Mouse (Mus musculus) intestine, embryonic 15.5 days (tissue): ENCODE measurements around the gene Dynlt1c. TPM values are rescaled to one million over a fixed set of nuclear protein-coding genes. Genes with fewer than 3 reads are reported as not detected.
"Not testable (repeated sequence)": the region's sequence is repeated elsewhere in the genome, so short reads cannot be mapped to it uniquely, and the experiment has no call there.

Experiments used
- ATAC-seq: fragments of 200-750 bp; cut with Nextera tagmentation; 2 replicates; pipeline ENCODE4 v1.8.0; 2017; ENCODE audit warnings: moderate TSS enrichment, moderate library complexity
- H3K27ac ChIP-seq: fragments of 300-500 bp; sonication (generic); 2 replicates; pipeline ENCODE4 v1.5.1; 2015; ENCODE audit warnings: mild to moderate bottlenecking, inconsistent platforms
- H3K27me3 ChIP-seq: fragments of 300-500 bp; sonication (generic); replicated peaks from 2 replicates; pipeline ENCODE4 v1.6.1; 2015; ENCODE audit warnings: inconsistent platforms
- H3K36me3 ChIP-seq: fragments of 300-500 bp; sonication (generic); 2 replicates; pipeline ENCODE4 v1.6.1; 2015; ENCODE audit warnings: inconsistent platforms
- H3K4me1 ChIP-seq: fragments of 300-500 bp; sonication (generic); replicated peaks from 2 replicates; pipeline ENCODE4 v1.6.1; 2015; ENCODE audit warnings: inconsistent platforms
- H3K4me2 ChIP-seq: fragments of 300-500 bp; sonication (generic); replicated peaks from 2 replicates; pipeline ENCODE4 v1.6.1; 2015; ENCODE audit warnings: mild to moderate bottlenecking, inconsistent platforms
- H3K4me3 ChIP-seq: fragments of 300-500 bp; sonication (generic); replicated peaks from 2 replicates; pipeline ENCODE4 v1.5.1; 2015; ENCODE audit warnings: inconsistent platforms
- H3K9ac ChIP-seq: fragments of 300-500 bp; sonication (generic); 2 replicates; pipeline ENCODE4 v1.6.1; 2015; ENCODE audit warnings: inconsistent platforms
- H3K9me3 ChIP-seq: fragments of 300-500 bp; sonication (generic); 2 replicates; pipeline ENCODE4 v1.6.1; 2016; ENCODE audit warnings: inconsistent platforms
- WGBS: fragments of 180-500 bp; shearing (Covaris S2); methylation state at CpG from one replicate; pipeline ENCODE4 v1.1.7; 2015; 5-methylcytosine and 5-hydroxymethylcytosine counted together
- polyA plus RNA-seq: library from polyadenylated mRNA; unstranded; fragments of >200 nt; fragmentation: Nextera tagmentation; extraction: Ambion mirVana; gene quantifications from 2 replicates; pipeline ENCODE4 v1.2.1, GENCODE M21; 2015

Gene Dynlt1c
- 30.2 and 38.1 TPM in 2 replicates for polyA plus RNA-seq

DNA sequence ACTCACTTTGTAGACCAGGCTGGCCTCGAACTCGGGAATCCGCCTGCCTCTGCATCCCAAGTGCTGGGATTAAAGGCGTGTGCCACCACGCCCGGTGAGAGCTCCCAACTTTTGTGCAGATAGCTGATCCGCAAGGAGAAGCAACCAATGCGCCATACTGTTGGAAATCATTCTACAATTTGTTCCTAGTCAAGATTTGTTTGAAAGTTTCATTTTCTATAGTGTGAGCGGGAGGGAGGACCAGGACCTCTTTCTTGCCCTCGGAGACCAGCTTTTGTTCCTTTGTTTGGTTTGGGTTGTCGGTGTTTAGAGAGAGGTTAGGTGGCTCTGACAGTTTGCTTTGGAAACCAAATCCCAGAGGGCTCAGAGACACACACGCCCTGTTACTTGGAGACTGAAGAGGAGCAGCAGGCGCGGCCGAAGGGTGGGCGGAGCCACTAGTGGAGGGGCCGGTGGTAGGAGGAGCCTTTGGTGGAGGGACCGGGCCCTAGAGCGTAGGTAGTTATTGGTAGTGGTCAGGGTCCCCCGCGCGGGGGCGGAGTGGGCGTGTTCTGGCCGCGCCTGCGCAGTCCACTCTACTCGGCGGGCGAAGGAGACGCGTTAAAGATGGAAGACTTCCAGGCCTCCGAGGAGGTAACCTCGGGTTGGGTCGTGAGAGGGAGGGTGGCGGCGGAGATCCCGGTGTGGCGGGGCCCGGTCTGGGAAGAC is at the start of gene Dynlt1c:
Gene Dynlt1c (plus strand): TSS at position 468 of the 708 bp plus-strand sequence.
- H3K9me3 ChIP-seq, H3K4me1 ChIP-seq, H3K36me3 ChIP-seq, H3K27me3 ChIP-seq, H3K9ac ChIP-seq: not testable (repeated sequence)
- peak within 1 kb of the TSS; percentile 29; the same call in 1 of the 2 replicates for H3K4me3 ChIP-seq
- H3K4me2 ChIP-seq: peak within 1 kb of the TSS; percentile 46; the same call in 1 of the 2 replicates
- 0 out of 2 replicates have a peak within 1 kb of the TSS, but pooled peaks have one; percentile 58 for H3K27ac ChIP-seq
- peak; percentile 98 for ATAC-seq
- WGBS: 10% methylated on average over 31 of the region's 40 CpGs

DNA sequence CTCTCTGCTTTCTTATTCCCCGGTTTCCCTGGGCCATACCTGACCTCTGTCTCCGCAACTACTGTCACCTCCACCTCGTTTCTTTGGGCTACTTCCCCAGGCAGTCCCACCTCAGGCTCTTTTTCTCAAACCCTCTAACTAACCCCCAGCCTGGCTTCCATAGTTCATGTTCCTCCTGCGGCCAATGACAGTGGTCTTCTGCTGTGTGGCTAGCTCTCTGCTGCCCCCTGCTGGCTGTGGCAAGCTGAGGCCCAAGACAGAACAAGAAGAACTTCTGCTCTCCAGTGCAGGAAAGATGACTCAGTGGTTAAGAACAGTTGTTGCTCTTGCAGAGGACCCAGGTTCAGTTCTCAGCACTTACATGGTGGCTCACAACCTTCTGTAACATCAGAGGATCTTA is 47.7 kb upstream of the Dynlt1c start:
- peak; percentile 76 for ATAC-seq
- not testable (repeated sequence) for H3K9me3 ChIP-seq, H3K4me2 ChIP-seq, H3K9ac ChIP-seq, H3K27ac ChIP-seq, H3K4me3 ChIP-seq, H3K27me3 ChIP-seq, H3K36me3 ChIP-seq, H3K4me1 ChIP-seq
- no CpG with 5 or more reads among the region's 4 CpGs for WGBS

- not testable (repeated sequence) for ATAC-seq, H3K4me3 ChIP-seq, H3K36me3 ChIP-seq, H3K9me3 ChIP-seq, H3K27ac ChIP-seq, H3K9ac ChIP-seq, H3K27me3 ChIP-seq, H3K4me2 ChIP-seq, H3K4me1 ChIP-seq
- WGBS: no CpG with 5 or more reads among the region's 5 CpGs
These were observed 47.2 kb upstream of the Dynlt1c start for GRCm38 (mm10) chr17:6554243-6554642.

DNA sequence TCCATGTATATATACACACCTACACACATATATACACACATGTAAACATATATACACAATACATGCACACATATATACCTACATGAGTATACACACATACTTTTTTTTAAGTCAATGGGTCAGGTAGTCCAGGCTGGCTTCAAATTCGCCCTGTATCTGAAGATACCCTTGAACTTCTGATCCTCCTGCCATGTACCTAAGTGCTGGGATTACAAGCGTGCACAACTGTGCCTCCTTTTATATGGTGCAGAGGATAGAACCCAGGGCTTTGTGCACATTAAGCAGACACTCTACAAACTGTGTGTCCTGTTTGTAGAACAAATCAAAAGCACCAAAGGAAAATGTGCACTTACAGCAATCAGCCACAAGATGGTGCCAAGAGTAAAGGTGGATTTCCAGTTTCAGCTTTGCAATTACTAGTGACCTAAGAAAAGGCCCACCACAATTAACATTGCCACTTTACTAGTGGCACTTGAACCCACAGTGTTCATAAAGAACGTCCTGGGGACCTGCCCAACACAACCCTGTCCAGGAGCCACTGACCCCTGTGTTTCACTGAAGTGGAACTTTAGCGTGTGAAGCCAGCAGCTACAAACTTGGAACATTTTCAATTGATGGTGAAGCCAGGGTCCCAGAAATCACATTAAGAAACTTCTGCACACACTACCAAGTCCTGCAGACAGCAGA is 41.9 kb upstream of the Dynlt1c start:
- not testable (repeated sequence) for H3K36me3 ChIP-seq, H3K27me3 ChIP-seq, H3K9me3 ChIP-seq, H3K27ac ChIP-seq, H3K4me2 ChIP-seq, H3K9ac ChIP-seq, H3K4me1 ChIP-seq, H3K4me3 ChIP-seq
- ATAC-seq: peak; percentile 46; the same call in 1 of the 2 replicates
- WGBS: no CpG with 5 or more reads among the region's 4 CpGs

- not testable (repeated sequence) for H3K9me3 ChIP-seq, H3K4me1 ChIP-seq, H3K4me3 ChIP-seq, H3K9ac ChIP-seq, H3K27ac ChIP-seq, H3K27me3 ChIP-seq, H3K36me3 ChIP-seq, ATAC-seq, H3K4me2 ChIP-seq
- WGBS: 79% methylated on average over 3 of the region's 3 CpGs
These were observed 36.6 kb upstream of the Dynlt1c start for GRCm38 (mm10) chr17:6564866-6565265.

- H3K9me3 ChIP-seq, H3K4me2 ChIP-seq, H3K4me3 ChIP-seq, H3K27ac ChIP-seq, H3K4me1 ChIP-seq, H3K27me3 ChIP-seq, ATAC-seq, H3K36me3 ChIP-seq, H3K9ac ChIP-seq: not testable (repeated sequence)
- whole genome bisulfite sequencing: 62% methylated on average over 5 of the region's 8 CpGs
These were observed 33.6 kb upstream of the Dynlt1c start for GRCm38 (mm10) chr17:6567908-6568307.

DNA sequence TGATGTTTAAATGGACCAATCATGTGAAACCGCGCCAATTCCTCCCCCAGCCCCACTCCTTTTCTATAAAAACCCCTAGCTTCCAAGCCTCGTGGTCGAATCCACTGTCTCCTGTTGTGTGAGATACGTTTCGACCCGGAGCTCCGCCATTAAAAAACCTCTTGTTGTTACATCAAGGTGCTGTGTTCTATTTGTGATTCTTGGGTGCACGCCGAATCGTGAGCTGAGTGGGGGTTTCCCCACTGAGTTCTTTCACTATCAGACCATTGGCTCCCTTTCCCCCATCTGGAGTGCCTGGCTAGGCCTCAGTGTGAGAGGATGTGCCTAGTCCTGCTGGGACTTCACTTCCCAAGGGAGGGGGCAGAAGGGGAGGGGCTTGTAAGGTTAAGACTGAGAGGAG is 30.2 kb upstream of the Dynlt1c start:
- not testable (repeated sequence) for H3K27ac ChIP-seq, H3K4me3 ChIP-seq, H3K27me3 ChIP-seq, H3K9me3 ChIP-seq, H3K4me1 ChIP-seq, ATAC-seq, H3K4me2 ChIP-seq, H3K36me3 ChIP-seq, H3K9ac ChIP-seq
- 91% methylated on average over 11 of the region's 11 CpGs for WGBS

DNA sequence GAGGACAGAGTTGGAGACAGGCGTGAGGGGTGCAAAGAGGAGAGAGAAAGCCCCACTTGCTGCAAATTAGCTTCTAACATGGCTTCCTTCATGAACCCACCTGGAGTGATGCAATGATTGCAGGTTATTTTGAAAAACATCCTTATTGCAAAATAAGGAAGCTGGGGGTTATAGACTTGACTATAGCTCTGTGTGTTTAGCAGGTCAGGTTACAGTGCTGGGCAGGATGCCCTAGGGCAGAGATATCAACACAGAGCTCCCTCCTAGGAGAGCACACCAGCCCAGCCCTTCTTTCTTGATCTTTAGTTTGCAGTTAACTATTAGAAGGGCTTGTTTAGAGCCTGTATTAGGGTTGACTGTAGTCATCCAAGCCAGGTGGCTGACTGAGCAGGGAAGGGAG is 29.3 kb upstream of the Dynlt1c start:
- not testable (repeated sequence) for H3K27me3 ChIP-seq, H3K4me3 ChIP-seq, H3K4me2 ChIP-seq, H3K27ac ChIP-seq, ATAC-seq, H3K9ac ChIP-seq, H3K36me3 ChIP-seq, H3K9me3 ChIP-seq, H3K4me1 ChIP-seq
- WGBS: no CpG with 5 or more reads among the region's 1 CpGs

DNA sequence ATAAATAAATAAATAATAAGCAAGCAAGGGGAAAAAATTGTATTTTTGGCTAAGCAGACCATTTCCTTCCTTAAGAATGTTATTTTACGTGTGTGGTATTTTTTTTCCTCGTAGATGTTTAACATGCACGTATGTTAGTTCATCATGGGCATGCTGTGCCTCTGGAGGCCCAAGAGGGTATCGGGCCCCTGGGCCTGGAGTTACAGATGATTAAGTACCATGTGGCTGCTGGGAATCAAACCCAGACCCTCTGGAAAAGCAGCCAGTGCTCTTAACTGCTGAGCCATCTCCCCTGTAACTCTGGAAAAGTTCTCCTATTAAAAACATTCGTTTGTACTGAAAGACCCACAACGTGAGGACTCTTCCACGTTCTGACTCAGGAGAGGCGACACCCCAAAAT is 26.1 kb upstream of the Dynlt1c start:
- H3K27me3 ChIP-seq, H3K4me1 ChIP-seq, H3K36me3 ChIP-seq, ATAC-seq, H3K9me3 ChIP-seq, H3K9ac ChIP-seq, H3K27ac ChIP-seq, H3K4me3 ChIP-seq, H3K4me2 ChIP-seq: not testable (repeated sequence)
- 91% methylated on average over 8 of the region's 8 CpGs for WGBS

GRCm38 (mm10) chr17:6588672-6589071 is 12.8 kb upstream of the Dynlt1c start:
- not testable (repeated sequence) for H3K27ac ChIP-seq, ATAC-seq, H3K36me3 ChIP-seq, H3K4me1 ChIP-seq, H3K27me3 ChIP-seq, H3K9me3 ChIP-seq, H3K9ac ChIP-seq, H3K4me3 ChIP-seq, H3K4me2 ChIP-seq
- WGBS: no CpG with 5 or more reads among the region's 6 CpGs

- ATAC-seq, H3K27ac ChIP-seq, H3K4me3 ChIP-seq, H3K36me3 ChIP-seq, H3K4me2 ChIP-seq, H3K9ac ChIP-seq, H3K27me3 ChIP-seq, H3K9me3 ChIP-seq, H3K4me1 ChIP-seq: not testable (repeated sequence)
- WGBS: 80% methylated on average over 2 of the region's 3 CpGs
These were observed 9.4 kb upstream of the Dynlt1c start for GRCm38 (mm10) chr17:6592109-6592508.

DNA sequence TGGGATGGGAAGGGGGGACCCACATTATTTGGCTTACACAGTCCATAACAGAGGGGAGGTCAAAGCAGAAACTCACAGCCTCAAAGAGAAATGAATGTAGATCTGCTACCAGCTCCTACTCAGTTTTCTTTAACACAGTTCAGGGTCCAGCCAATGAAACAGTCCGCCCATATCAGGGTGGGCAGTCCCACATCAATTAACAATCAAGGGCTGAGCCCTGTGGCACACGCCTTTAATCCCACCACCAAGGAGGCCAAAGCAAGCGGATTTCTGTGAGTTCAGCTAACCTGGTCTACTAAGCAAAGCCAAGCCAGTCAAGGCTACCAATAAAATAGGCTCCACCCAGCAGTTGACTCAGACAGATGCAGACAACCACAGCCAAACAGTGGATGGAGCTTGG is 7.6 kb upstream of the Dynlt1c start:
- H3K9ac ChIP-seq, H3K9me3 ChIP-seq, ATAC-seq, H3K4me2 ChIP-seq, H3K27ac ChIP-seq, H3K36me3 ChIP-seq, H3K4me1 ChIP-seq, H3K4me3 ChIP-seq, H3K27me3 ChIP-seq: not testable (repeated sequence)
- 66% methylated on average over 3 of the region's 3 CpGs for WGBS
